Mouse (Mus musculus): ENCODE data around the gene Dmd. TPM values are rescaled to one million over a fixed set of nuclear protein-coding genes. Genes with fewer than 3 reads are reported as not detected.

The Dmd gene
- polyA plus RNA-seq, 1 experiment = 25.5 TPM

- Histone ChIP-seq H3K4me3 (replicated peaks; ENCODE audit: insufficient read depth, low read depth, low read length) (no peak overlapping the region), H3K27ac (ENCODE audit: insufficient read depth, low read length) (no peak overlapping the region), H3K4me1 (ENCODE audit: control insufficient read depth, insufficient read depth, low read length) (no peaks in the 10 kb centered on the region), H3K27me3 (ENCODE audit: control insufficient read depth, insufficient read depth, low read length) (no peaks in the 10 kb centered on the region)
- DNase-seq = peak in 1 of 2 experiments; percentile 39
- no peak for TF ChIP-seq CTCF (IDR thresholded peaks at IDR 0.05; ENCODE audit: borderline replicate concordance, insufficient read depth, low read depth, low read length)
- no peak for TF ChIP-seq POLR2A (IDR thresholded peaks at IDR 0.05; ENCODE audit: borderline replicate concordance, insufficient read depth, low read length)
- WGBS = 22% methylated on average over 4 of the region's 4 CpGs
Observed at GRCm38 (mm10) chrX:84435608-84436007, 1486.9 kb downstream of the Dmd start.

GRCm38 (mm10) chrX:84436556-84436955 lies 1487.9 kb downstream of the Dmd start:
- Histone ChIP-seq H3K27me3 (ENCODE audit: control insufficient read depth, insufficient read depth, low read length) (no peaks in the 10 kb centered on the region), H3K4me1 (ENCODE audit: control insufficient read depth, insufficient read depth, low read length) (no peaks in the 10 kb centered on the region), H3K27ac (ENCODE audit: insufficient read depth, low read length) (no peak overlapping the region), H3K4me3 (replicated peaks; ENCODE audit: insufficient read depth, low read depth, low read length) (no peak overlapping the region)
- no peak for TF ChIP-seq POLR2A (IDR thresholded peaks at IDR 0.05; ENCODE audit: borderline replicate concordance, insufficient read depth, low read length)
- no peak for TF ChIP-seq CTCF (IDR thresholded peaks at IDR 0.05; ENCODE audit: borderline replicate concordance, insufficient read depth, low read depth, low read length)
- DNase-seq = no peak
- 70% methylated on average over 4 of the region's 4 CpGs for WGBS

- Histone ChIP-seq H3K4me3 (replicated peaks; ENCODE audit: insufficient read depth, low read depth, low read length) (no peak overlapping the region), H3K4me1 (ENCODE audit: control insufficient read depth, insufficient read depth, low read length) (no peaks in the 10 kb centered on the region), H3K27me3 (ENCODE audit: control insufficient read depth, insufficient read depth, low read length) (no peaks in the 10 kb centered on the region), H3K27ac (ENCODE audit: insufficient read depth, low read length) (no peak overlapping the region)
- TF ChIP-seq POLR2A (IDR thresholded peaks at IDR 0.05; ENCODE audit: borderline replicate concordance, insufficient read depth, low read length) (no peak), CTCF (IDR thresholded peaks at IDR 0.05; ENCODE audit: borderline replicate concordance, insufficient read depth, low read depth, low read length) (no peak)
- 42% methylated on average over 3 of the region's 3 CpGs for WGBS
- DNase-seq = no peak
Observed at GRCm38 (mm10) chrX:84442996-84443395, 1494.3 kb downstream of the Dmd start.

GRCm38 (mm10) chrX:84443985-84444384 lies 1495.3 kb downstream of the Dmd start:
- no peak for DNase-seq
- WGBS = 57% methylated on average over 3 of the region's 3 CpGs
- H3K4me1 ChIP-seq (ENCODE audit: control insufficient read depth, insufficient read depth, low read length) = no peaks in the 10 kb centered on the region
- TF ChIP-seq POLR2A (IDR thresholded peaks at IDR 0.05; ENCODE audit: borderline replicate concordance, insufficient read depth, low read length) = no peak
- no peak for TF ChIP-seq CTCF (IDR thresholded peaks at IDR 0.05; ENCODE audit: borderline replicate concordance, insufficient read depth, low read depth, low read length)
- no peak overlapping the region for H3K4me3 ChIP-seq (replicated peaks; ENCODE audit: insufficient read depth, low read depth, low read length)
- H3K27ac ChIP-seq (ENCODE audit: insufficient read depth, low read length) = no peak overlapping the region
- H3K27me3 ChIP-seq (ENCODE audit: control insufficient read depth, insufficient read depth, low read length) = no peaks in the 10 kb centered on the region

DNA sequence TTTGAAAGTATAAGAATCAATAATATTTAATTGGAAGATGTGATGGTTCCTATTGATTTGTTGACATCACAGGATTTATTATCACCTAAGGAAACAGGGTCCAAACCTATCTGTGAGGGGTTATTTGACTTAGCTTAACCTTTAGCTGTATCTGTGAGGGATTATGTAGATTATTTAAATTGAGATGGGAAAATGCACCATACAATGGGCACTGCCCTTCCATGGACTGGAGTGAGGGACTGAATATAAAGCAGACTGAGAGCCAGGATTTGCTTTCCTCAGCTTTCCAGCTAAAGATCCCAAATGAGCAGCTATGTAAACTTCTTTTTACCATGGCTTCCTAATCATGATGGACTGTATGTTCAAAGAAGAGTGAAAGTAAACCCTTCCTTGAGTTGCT lies 1496.0 kb downstream of the Dmd start:
- H3K27me3 ChIP-seq (ENCODE audit: control insufficient read depth, insufficient read depth, low read length) = no peaks in the 10 kb centered on the region
- TF ChIP-seq POLR2A (IDR thresholded peaks at IDR 0.05; ENCODE audit: borderline replicate concordance, insufficient read depth, low read length) = no peak
- no peak for TF ChIP-seq CTCF (IDR thresholded peaks at IDR 0.05; ENCODE audit: borderline replicate concordance, insufficient read depth, low read depth, low read length)
- DNase-seq = no peak
- no peaks in the 10 kb centered on the region for H3K4me1 ChIP-seq (ENCODE audit: control insufficient read depth, insufficient read depth, low read length)
- H3K27ac ChIP-seq (ENCODE audit: insufficient read depth, low read length) = no peak overlapping the region
- H3K4me3 ChIP-seq (replicated peaks; ENCODE audit: insufficient read depth, low read depth, low read length) = no peak overlapping the region

DNA sequence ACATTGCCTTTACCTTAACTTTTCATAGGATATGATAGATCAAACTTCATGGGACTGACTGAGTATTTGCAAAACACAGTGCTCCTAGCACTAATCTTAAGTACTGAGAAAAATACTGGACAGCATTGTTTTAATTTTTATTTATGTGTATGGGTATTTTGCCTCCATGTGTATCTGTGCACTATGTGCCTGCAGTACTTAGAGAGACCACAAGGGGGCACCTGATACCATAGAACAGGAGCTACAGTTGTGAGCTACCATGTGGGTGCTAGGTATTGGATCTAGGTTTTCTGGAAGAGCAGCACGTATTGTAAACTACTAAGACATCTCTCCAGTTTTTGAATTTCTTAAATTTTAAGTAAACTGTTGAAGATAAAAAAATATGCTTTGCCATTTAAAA lies 1505.8 kb downstream of the Dmd start:
- 96% methylated on average over 1 of the region's 1 CpGs for WGBS
- DNase-seq = no peak

DNA sequence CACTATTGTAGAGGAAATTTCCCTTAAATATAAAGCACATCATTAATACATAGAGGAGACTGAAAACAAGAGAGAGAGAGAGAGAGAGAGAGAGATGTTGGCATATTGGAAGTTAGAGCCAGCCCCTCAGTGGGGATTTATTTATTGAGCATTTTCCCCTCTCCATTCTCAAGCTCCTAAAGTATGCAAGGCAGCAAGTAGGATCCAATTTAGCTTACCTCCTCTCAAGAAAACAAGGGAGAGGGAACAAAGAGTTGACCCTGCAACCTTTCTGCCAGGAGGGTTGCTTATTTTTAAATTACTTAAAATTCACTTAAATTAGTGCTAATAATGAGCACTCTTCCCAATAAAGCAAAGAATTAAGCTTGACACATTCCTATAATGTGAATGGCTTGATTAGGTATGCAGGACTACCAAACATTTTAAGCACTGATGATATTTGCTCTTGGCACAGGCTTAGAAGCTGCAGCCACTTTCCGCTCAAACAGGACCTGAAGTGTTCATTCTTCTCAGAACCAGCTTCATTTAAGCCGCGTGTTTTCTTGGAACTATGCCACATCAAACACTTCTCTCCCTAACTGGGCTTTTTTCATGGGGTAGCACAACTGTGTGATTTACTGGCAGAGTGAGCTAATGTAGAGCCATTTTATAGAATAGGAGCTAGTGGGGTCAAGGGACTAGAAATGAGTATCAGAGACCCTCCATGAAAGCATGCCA lies 1566.1 kb downstream of the Dmd start:
- 22% methylated on average over 3 of the region's 3 CpGs for WGBS
- Histone ChIP-seq H3K27ac (ENCODE audit: insufficient read depth, low read length) (no peak overlapping the region), H3K27me3 (ENCODE audit: control insufficient read depth, insufficient read depth, low read length) (no peaks in the 10 kb centered on the region), H3K4me3 (replicated peaks; ENCODE audit: insufficient read depth, low read depth, low read length) (no peak overlapping the region), H3K4me1 (ENCODE audit: control insufficient read depth, insufficient read depth, low read length) (no peaks in the 10 kb centered on the region)
- no peak for TF ChIP-seq POLR2A (IDR thresholded peaks at IDR 0.05; ENCODE audit: borderline replicate concordance, insufficient read depth, low read length)
- TF ChIP-seq CTCF (IDR thresholded peaks at IDR 0.05; ENCODE audit: borderline replicate concordance, insufficient read depth, low read depth, low read length) = no peak
- no peak for DNase-seq

More for the DNA sequence above, 1505.8 kb downstream of the Dmd start:
- TF ChIP-seq CTCF (IDR thresholded peaks at IDR 0.05; ENCODE audit: borderline replicate concordance, insufficient read depth, low read depth, low read length) (no peak), POLR2A (IDR thresholded peaks at IDR 0.05; ENCODE audit: borderline replicate concordance, insufficient read depth, low read length) (no peak)
- no peak overlapping the region for H3K27ac ChIP-seq (ENCODE audit: insufficient read depth, low read length)
- H3K4me1 ChIP-seq (ENCODE audit: control insufficient read depth, insufficient read depth, low read length) = no peaks in the 10 kb centered on the region
- H3K27me3 ChIP-seq (ENCODE audit: control insufficient read depth, insufficient read depth, low read length) = no peaks in the 10 kb centered on the region
- H3K4me3 ChIP-seq (replicated peaks; ENCODE audit: insufficient read depth, low read depth, low read length) = no peak overlapping the region

DNA sequence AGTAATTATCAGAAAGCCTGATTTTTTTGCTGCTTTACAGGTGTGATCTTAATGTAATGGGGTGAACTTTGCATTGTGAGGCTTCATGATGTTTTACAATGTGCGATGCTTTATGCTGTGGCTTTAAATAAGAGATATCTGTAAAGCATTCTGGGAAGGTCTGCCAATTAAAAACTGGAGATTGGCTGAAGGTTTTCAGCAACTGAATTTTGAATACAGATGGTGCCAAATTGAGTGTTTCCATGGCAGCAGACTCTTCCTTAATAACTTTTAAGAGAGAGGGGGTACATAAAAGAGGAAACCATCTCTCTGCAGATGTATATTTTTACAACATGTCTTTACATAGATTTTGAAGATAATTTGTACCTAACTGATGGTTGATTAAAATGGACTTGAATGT lies 1603.3 kb downstream of the Dmd start:
- no peak for DNase-seq
- H3K27me3 ChIP-seq (ENCODE audit: control insufficient read depth, insufficient read depth, low read length) = no peaks in the 10 kb centered on the region
- TF ChIP-seq CTCF (IDR thresholded peaks at IDR 0.05; ENCODE audit: borderline replicate concordance, insufficient read depth, low read depth, low read length) (no peak), POLR2A (IDR thresholded peaks at IDR 0.05; ENCODE audit: borderline replicate concordance, insufficient read depth, low read length) (no peak)
- no peak overlapping the region for H3K27ac ChIP-seq (ENCODE audit: insufficient read depth, low read length)
- 77% methylated on average over 1 of the region's 1 CpGs for WGBS
- H3K4me3 ChIP-seq (replicated peaks; ENCODE audit: insufficient read depth, low read depth, low read length) = no peak overlapping the region
- H3K4me1 ChIP-seq (ENCODE audit: control insufficient read depth, insufficient read depth, low read length) = 0 out of 2 replicates have a peak, but pooled peaks cover 3% of the 10 kb centered on the region

Data from cerebellum, adult 2 months (tissue).